Mouse (Mus musculus) testis, adult 2 months (tissue): ENCODE measurements around the gene Trim45.

Source experiments
- CTCF ChIP-seq: fragments of 200-500 bp; IDR thresholded peaks from 2 replicates; pipeline ENCODE4 v1.5.1; 2012; ENCODE audit warnings: low read depth, mild to moderate bottlenecking, inconsistent platforms, low read length, moderate library complexity; ENCODE audit not compliant: control insufficient read depth, insufficient read depth, insufficient replicate concordance
- POLR2A ChIP-seq: fragments of 200-500 bp; IDR thresholded peaks from 2 replicates; pipeline ENCODE4 v1.6.1; 2012; ENCODE audit warnings: low read depth, mild to moderate bottlenecking, inconsistent platforms, low read length, moderate library complexity; ENCODE audit not compliant: control insufficient read depth

GRCm38 (mm10) chr3:100881403-100881802, 40.6 kb upstream of the Trim45 start:
- TF ChIP-seq POLR2A (no peak), CTCF (no peak)
